Comparison of ENCODE assay signal across 10 mouse cellular contexts in the genomic region with DNA sequence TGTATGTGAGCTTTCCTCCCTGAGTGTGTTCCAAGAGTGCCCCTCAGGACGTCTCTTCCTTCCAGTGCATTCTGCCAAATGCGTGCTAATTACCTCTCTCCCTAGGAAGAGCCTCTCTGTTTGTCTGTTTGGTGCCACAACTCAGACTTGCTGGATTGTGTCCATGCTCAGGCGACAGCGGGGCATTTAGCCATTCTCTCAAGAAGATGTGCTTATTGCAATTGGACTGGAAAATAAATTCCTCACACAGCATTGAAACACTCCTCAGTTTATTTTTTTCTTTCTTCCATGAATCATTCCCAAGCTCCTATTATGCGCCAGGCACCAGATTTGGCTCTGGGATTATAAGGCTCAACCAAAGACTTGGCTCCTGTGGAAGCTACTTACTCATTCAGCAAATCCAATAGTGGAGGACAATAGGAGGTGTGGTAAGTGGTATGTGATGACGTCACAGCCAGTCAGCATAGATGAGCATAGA. TPM values are rescaled to one million over a fixed set of nuclear protein-coding genes. Genes with fewer than 3 reads are reported as not detected.
DNase-seq lines count a peak whose midpoint lies in the region; ATAC-seq and TF ChIP-seq lines count a peak whose summit lies in the region.
"Had no signal": no experiment of that assay in that cellular context is flagged by ENCODE, and none has a peak within 500 bp of the region (broad histone marks: within the 10 kb centered on the region; RNA-seq: fewer than 3 reads in every experiment).

No protein-coding gene starts in this region.

- WGBS in heart, embryonic 10.5 days = 75% methylated on average over 6 of the region's 6 CpGs
- WGBS in cerebellum, adult 2 months = 3% methylated on average over 6 of the region's 6 CpGs
- 26% methylated on average over 6 of the region's 6 CpGs for WGBS in hindbrain, postnatal 0 days
- WGBS in neural tube, embryonic 15.5 days = 39% methylated on average over 6 of the region's 6 CpGs

- H3K9me3 ChIP-seq in heart, embryonic 10.5 days = no peaks in the 10 kb centered on the region
- H3K9me3 ChIP-seq in hindbrain, postnatal 0 days (ENCODE audit: low read length) = no peaks in the 10 kb centered on the region
- H3K9me3 ChIP-seq in neural tube, embryonic 15.5 days (replicated peaks) = no peaks in the 10 kb centered on the region

- H3K4me1 ChIP-seq in heart, embryonic 10.5 days = no peaks in the 10 kb centered on the region
- no peaks in the 10 kb centered on the region; the same call in 1 of the 2 replicates for H3K4me1 ChIP-seq in cerebellum, adult 2 months (ENCODE audit: control insufficient read depth, insufficient read depth, low read length)
- H3K4me1 ChIP-seq in hindbrain, postnatal 0 days (ENCODE audit: insufficient read depth, low read length) = peaks cover 8% of the 10 kb centered on the region; the same call in 1 of the 2 replicates
- peaks cover 15% of the 10 kb centered on the region; the same call in 1 of the 2 replicates for H3K4me1 ChIP-seq in neural tube, embryonic 15.5 days

- H3K27ac ChIP-seq in heart, embryonic 10.5 days = no peak overlapping the region
- H3K27ac ChIP-seq in cerebellum, adult 2 months (ENCODE audit: insufficient read depth, low read length) = no peak overlapping the region
- H3K27ac ChIP-seq in hindbrain, postnatal 0 days = peak overlapping the region; percentile 75
- H3K27ac ChIP-seq in neural tube, embryonic 15.5 days (replicated peaks) = peak overlapping the region; percentile 46
- H3K27ac ChIP-seq: liver, embryonic 14.5 days had no signal

- peak; percentile 91 for ATAC-seq in hindbrain, postnatal 0 days
- ATAC-seq in neural tube, embryonic 15.5 days (ENCODE audit: low FRiP score) = peak; percentile 80
- no peak for ATAC-seq in CD4-positive, CD25-positive, alpha-beta regulatory T cell, adult 4 months
- ATAC-seq: inflammation-experienced regulatory T-cells, adult 6 months had no signal

- TF ChIP-seq CTCF in cerebellum, adult 2 months (IDR thresholded peaks at IDR 0.05; ENCODE audit: borderline replicate concordance, insufficient read depth, low read depth, low read length) = no peak
- TF ChIP-seq CTCF in hindbrain, postnatal 0 days (IDR thresholded peaks at IDR 0.05; ENCODE audit: low read depth) = no peak

- no peaks in the 10 kb centered on the region for H3K36me3 ChIP-seq in heart, embryonic 10.5 days
- no peaks in the 10 kb centered on the region for H3K36me3 ChIP-seq in hindbrain, postnatal 0 days (ENCODE audit: insufficient read depth, low read length)
- no peaks in the 10 kb centered on the region for H3K36me3 ChIP-seq in neural tube, embryonic 15.5 days

- no peak overlapping the region for H3K9ac ChIP-seq in hindbrain, postnatal 0 days (replicated peaks; ENCODE audit: low read length)
- H3K9ac ChIP-seq in neural tube, embryonic 15.5 days (replicated peaks) = no peak overlapping the region
- H3K9ac ChIP-seq: liver, embryonic 14.5 days had no signal

- no peak for TF ChIP-seq POLR2A in cerebellum, adult 2 months (IDR thresholded peaks at IDR 0.05; ENCODE audit: borderline replicate concordance, insufficient read depth, low read length)

- peak; percentile 58 for DNase-seq in heart, adult 11 months
- DNase-seq in heart, embryonic 10.5 days (ENCODE audit: low spot score) = no peak
- peak; percentile 41 to 59 for DNase-seq in cerebellum, adult 2 months
- peak; percentile 84 for DNase-seq in hindbrain, postnatal 0 days (ENCODE audit: low spot score)
- no peak for DNase-seq in adrenal gland, adult 8-10 months
- no peak for DNase-seq in thymus, postnatal 4 days

- H3K4me3 ChIP-seq in heart, embryonic 10.5 days = no peak overlapping the region
- H3K4me3 ChIP-seq in cerebellum, adult 2 months (replicated peaks; ENCODE audit: insufficient read depth, low read depth, low read length) = no peak overlapping the region
- H3K4me3 ChIP-seq in hindbrain, postnatal 0 days (ENCODE audit: low read length) = no peak overlapping the region
- no peak overlapping the region for H3K4me3 ChIP-seq in neural tube, embryonic 15.5 days (replicated peaks)

- H3K27me3 ChIP-seq in heart, embryonic 10.5 days (ENCODE audit: insufficient read depth, poor library complexity, severe bottlenecking) = no peaks in the 10 kb centered on the region
- H3K27me3 ChIP-seq in cerebellum, adult 2 months (ENCODE audit: control insufficient read depth, insufficient read depth, low read length) = no peaks in the 10 kb centered on the region
- no peaks in the 10 kb centered on the region for H3K27me3 ChIP-seq in hindbrain, postnatal 0 days (ENCODE audit: insufficient read depth, low read length)
- H3K27me3 ChIP-seq in neural tube, embryonic 15.5 days (replicated peaks) = no peaks in the 10 kb centered on the region

- no peak overlapping the region for H3K4me2 ChIP-seq in hindbrain, postnatal 0 days (ENCODE audit: low read depth, low read length)
- 0 out of 2 replicates have a peak overlapping the region, but pooled peaks have one; percentile 15 for H3K4me2 ChIP-seq in neural tube, embryonic 15.5 days

RNA-seq across cellular contexts. Expression of gene Nuf2, which starts 45.8 kb away (rescaled TPM):
- 47.3 and 48.5 TPM in 2 replicates for polyA plus RNA-seq in heart, embryonic 10.5 days (2016; fragmentation: Nextera tagmentation; extraction: Ambion mirVana)
- polyA plus RNA-seq in cerebellum, adult 2 months (2012; rRNA removed) = 1.9 TPM in 2 replicates
- 5.2 and 5.9 TPM in 2 replicates for total RNA-seq in hindbrain, postnatal 0 days (2014; rRNA removed)
- polyA plus RNA-seq in hindbrain, postnatal 0 days (2015; fragmentation: Nextera tagmentation; extraction: Ambion mirVana) = 13.0 and 15.8 TPM in 2 replicates
- 9.9 and 19.8 TPM in 2 replicates for polyA plus RNA-seq in neural tube, embryonic 15.5 days (2015; fragmentation: Nextera tagmentation; extraction: Ambion mirVana)
- 1 to 10 TPM in 2 of 4 experiments, under 1 TPM in 2; 0.49 to 3.0 (median 0.94) TPM for total RNA-seq in adrenal gland, adult 8-10 months (2022)
- polyA plus RNA-seq in CD4-positive, CD25-positive, alpha-beta regulatory T cell, adult 4 months (2017; shearing (Covaris generic)) = 1 to 10 TPM; 3.9 to 6.6 TPM

Comparison
In these comparisons a context has a peak if more than half of its experiments do, and no peak if none do; other contexts are left out.
1. DNase-seq: peak in heart, adult 11 months (single experiment), cerebellum, adult 2 months (2 of 2) and hindbrain, postnatal 0 days (single experiment); none in heart, embryonic 10.5 days (single experiment), adrenal gland, adult 8-10 months (single experiment) and thymus, postnatal 4 days (single experiment).
2. H3K27ac ChIP-seq: peak in hindbrain, postnatal 0 days (single experiment) and neural tube, embryonic 15.5 days (single experiment); none in heart, embryonic 10.5 days (single experiment) and cerebellum, adult 2 months (single experiment).